ENCODE assay signal across 32 mouse cellular contexts in the genomic region with DNA sequence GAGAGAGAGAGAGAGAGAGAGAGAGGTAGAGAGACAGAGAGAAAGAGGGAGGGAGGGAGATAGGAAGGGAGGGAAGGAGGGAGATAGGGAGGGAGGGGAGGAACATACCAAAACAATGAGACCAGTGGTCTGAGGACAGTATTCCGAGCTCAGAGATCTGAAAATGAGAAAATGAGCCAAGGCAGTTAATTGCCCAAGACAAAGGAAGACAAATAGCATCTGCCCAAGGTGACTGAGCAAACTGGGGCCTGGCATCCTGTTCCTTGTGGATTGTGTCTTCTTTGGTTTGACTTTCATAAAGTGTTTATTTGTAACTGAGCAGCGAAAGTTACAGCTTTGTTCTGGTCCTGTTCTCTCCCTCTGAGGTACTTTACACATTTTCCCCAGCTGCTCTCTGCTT.
"Had no signal": no experiment of that assay in that cellular context is flagged by ENCODE, and none has a peak within 500 bp of the region (broad histone marks: within the 10 kb centered on the region; RNA-seq: fewer than 3 reads in every experiment).

No protein-coding gene starts in this region.

- ATAC-seq: liver, embryonic 12.5 days; liver, postnatal 0 days; lung, postnatal 0 days; midbrain, embryonic 13.5 days; midbrain, embryonic 15.5 days; midbrain, embryonic 16.5 days had no signal

- H3K36me3 ChIP-seq: limb, embryonic 10.5 days; limb, embryonic 12.5 days; limb, embryonic 13.5 days; limb, embryonic 15.5 days; liver, embryonic 12.5 days; liver, embryonic 13.5 days; liver, embryonic 15.5 days; lung, embryonic 15.5 days; midbrain, embryonic 10.5 days; midbrain, embryonic 12.5 days; midbrain, embryonic 13.5 days; midbrain, embryonic 15.5 days; neural tube, embryonic 12.5 days had no signal

- H3K4me3 ChIP-seq: limb, embryonic 10.5 days; limb, embryonic 12.5 days; limb, embryonic 13.5 days; limb, embryonic 15.5 days; liver, embryonic 12.5 days; liver, embryonic 13.5 days; liver, embryonic 15.5 days; lung, embryonic 15.5 days; megakaryocyte, embryonic 14.5 days; midbrain, embryonic 10.5 days; midbrain, embryonic 12.5 days; midbrain, embryonic 13.5 days; midbrain, embryonic 15.5 days; myocyte; neural tube, embryonic 12.5 days had no signal

- H3K4me2 ChIP-seq: limb, embryonic 12.5 days; limb, embryonic 13.5 days; limb, embryonic 15.5 days; liver, embryonic 11.5 days; liver, embryonic 12.5 days; liver, embryonic 13.5 days; liver, embryonic 15.5 days; lung, embryonic 14.5 days; lung, embryonic 15.5 days; midbrain, embryonic 11.5 days; midbrain, embryonic 12.5 days; midbrain, embryonic 13.5 days; midbrain, embryonic 15.5 days; neural tube, embryonic 12.5 days had no signal

- DNase-seq: left cerebral cortex, postnatal 4 days; liver; liver, embryonic 13.5 days; liver, postnatal 0 days; lung, adult 18-20 months; lung, adult 2 months; lung, embryonic 14.5 days; lung, postnatal 10 days; lung, postnatal 14 days; lung, postnatal 36 days; lung, postnatal 4 days; midbrain, embryonic 14.5 days had no signal

- H3K27ac ChIP-seq: limb, embryonic 10.5 days; limb, embryonic 12.5 days; limb, embryonic 13.5 days; limb, embryonic 15.5 days; liver, embryonic 12.5 days; liver, embryonic 13.5 days; liver, embryonic 14.5 days; liver, embryonic 15.5 days; lung, embryonic 15.5 days; macrophage; midbrain, embryonic 10.5 days; midbrain, embryonic 12.5 days; midbrain, embryonic 13.5 days; midbrain, embryonic 15.5 days; neural tube, embryonic 12.5 days had no signal

- H3K9ac ChIP-seq: limb, embryonic 12.5 days; limb, embryonic 13.5 days; limb, embryonic 15.5 days; liver, embryonic 12.5 days; liver, embryonic 13.5 days; liver, embryonic 14.5 days; liver, embryonic 15.5 days; liver, postnatal 0 days; lung, embryonic 14.5 days; lung, embryonic 15.5 days; midbrain, embryonic 12.5 days; midbrain, embryonic 13.5 days; midbrain, embryonic 15.5 days; neural tube, embryonic 12.5 days had no signal

- H3K4me1 ChIP-seq: limb, embryonic 10.5 days; limb, embryonic 12.5 days; limb, embryonic 13.5 days; limb, embryonic 15.5 days; liver, embryonic 12.5 days; liver, embryonic 13.5 days; liver, embryonic 15.5 days; lung, embryonic 15.5 days; megakaryocyte, embryonic 14.5 days; midbrain, embryonic 10.5 days; midbrain, embryonic 12.5 days; midbrain, embryonic 13.5 days; midbrain, embryonic 15.5 days; neural tube, embryonic 12.5 days had no signal

- H3K27me3 ChIP-seq: limb, embryonic 12.5 days; limb, embryonic 13.5 days; limb, embryonic 15.5 days; liver, embryonic 12.5 days; liver, embryonic 13.5 days; liver, embryonic 15.5 days; lung, embryonic 15.5 days; megakaryocyte, embryonic 14.5 days; midbrain, embryonic 12.5 days; midbrain, embryonic 13.5 days; midbrain, embryonic 15.5 days; neural tube, embryonic 12.5 days had no signal

- H3K9me3 ChIP-seq: limb, embryonic 10.5 days; limb, embryonic 12.5 days; limb, embryonic 13.5 days; limb, embryonic 15.5 days; liver, embryonic 12.5 days; liver, embryonic 13.5 days; liver, embryonic 15.5 days; lung, embryonic 15.5 days; midbrain, embryonic 10.5 days; midbrain, embryonic 12.5 days; midbrain, embryonic 13.5 days; midbrain, embryonic 15.5 days; neural tube, embryonic 12.5 days had no signal
